In the genomic region with DNA sequence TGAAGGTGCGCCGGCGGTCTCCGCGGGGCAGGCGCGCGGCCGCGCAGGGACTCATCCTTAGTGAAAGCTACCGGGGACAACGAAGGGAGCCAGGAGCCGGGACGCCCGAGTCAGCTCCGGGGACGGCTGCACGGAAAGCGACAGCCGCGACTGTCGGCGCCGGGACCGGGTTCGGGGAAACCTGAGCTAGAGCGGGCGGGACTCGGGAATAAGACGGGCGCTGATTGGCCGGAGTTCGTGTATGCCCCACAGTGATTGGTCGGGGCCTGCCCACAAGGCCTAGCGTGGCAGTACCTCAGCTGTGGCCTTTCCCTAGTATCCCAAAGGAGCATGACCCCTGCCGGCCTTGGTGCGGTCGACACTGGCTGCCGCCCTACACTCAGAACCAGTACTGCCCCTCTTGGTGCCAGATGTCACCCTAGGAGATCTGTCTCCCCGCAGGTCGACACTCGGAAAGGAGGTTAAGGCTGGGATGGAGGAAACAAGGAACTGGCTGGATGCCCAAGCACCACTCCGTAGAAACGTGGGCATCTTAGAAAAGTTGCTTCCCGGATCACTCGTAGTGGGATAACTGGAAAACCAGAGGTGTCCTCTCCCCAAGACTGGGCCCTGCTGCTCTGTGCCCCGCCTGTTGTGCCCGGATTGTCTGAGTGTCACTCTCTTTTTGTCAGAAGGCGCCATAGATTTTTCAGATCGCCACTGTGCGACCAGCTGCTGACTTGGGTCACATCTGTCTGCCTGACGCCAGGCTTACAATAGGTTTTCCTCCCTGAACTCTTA, we compare ENCODE assay signal across 7 mouse cellular contexts. TPM values are rescaled to one million over a fixed set of nuclear protein-coding genes. Genes with fewer than 3 reads are reported as not detected.
DNase-seq lines count a peak whose midpoint lies in the region; ATAC-seq lines count a peak whose summit lies in the region.

A gene (minus strand): TSS at position 193 of the 780 bp plus-strand sequence.

- peak within 1 kb of the TSS; percentile 98 for H3K4me3 ChIP-seq in embryonic facial prominence, embryonic 10.5 days
- H3K4me3 ChIP-seq in limb, embryonic 10.5 days: peak within 1 kb of the TSS; percentile 92
- H3K4me3 ChIP-seq in midbrain, embryonic 13.5 days (replicated peaks): peak within 1 kb of the TSS; percentile 81

- DNase-seq in adrenal gland, postnatal 10 days: peak; percentile 99
- DNase-seq in embryonic facial prominence, embryonic 10.5 days (ENCODE audit: low spot score): peak; percentile 97
- DNase-seq in kidney, adult 11 months: peak; percentile 98
- peak; percentile 99 for DNase-seq in limb, embryonic 10.5 days (ENCODE audit: low spot score)
- peak; percentile 93 for DNase-seq in spleen, adult 12 weeks (ENCODE audit: low spot score)

- peak within 1 kb of the TSS; percentile 97 for H3K9ac ChIP-seq in midbrain, embryonic 13.5 days (replicated peaks)

- WGBS in embryonic facial prominence, embryonic 10.5 days: 1% methylated on average over 52 of the region's 52 CpGs
- WGBS in limb, embryonic 10.5 days: 1% methylated on average over 52 of the region's 52 CpGs
- under 1% methylated on average over 52 of the region's 52 CpGs for WGBS in midbrain, embryonic 13.5 days

- H3K4me1 ChIP-seq in embryonic facial prominence, embryonic 10.5 days: peaks cover 15% of the 10 kb centered on the region
- peaks cover 14% of the 10 kb centered on the region for H3K4me1 ChIP-seq in limb, embryonic 10.5 days
- peaks cover 26% of the 10 kb centered on the region for H3K4me1 ChIP-seq in midbrain, embryonic 13.5 days (replicated peaks)

- peak within 1 kb of the TSS; percentile 100 for H3K27ac ChIP-seq in embryonic facial prominence, embryonic 10.5 days (replicated peaks)
- peak within 1 kb of the TSS; percentile 99 for H3K27ac ChIP-seq in limb, embryonic 10.5 days
- H3K27ac ChIP-seq in midbrain, embryonic 13.5 days: peak within 1 kb of the TSS; percentile 98

- H3K27me3 ChIP-seq in embryonic facial prominence, embryonic 10.5 days (replicated peaks; ENCODE audit: low read depth, poor library complexity, severe bottlenecking): no peaks in the 10 kb centered on the region
- no peaks in the 10 kb centered on the region for H3K27me3 ChIP-seq in limb, embryonic 10.5 days (ENCODE audit: low read depth, poor library complexity, severe bottlenecking)
- H3K27me3 ChIP-seq in midbrain, embryonic 13.5 days: no peaks in the 10 kb centered on the region

- peak within 1 kb of the TSS; percentile 67 for H3K4me2 ChIP-seq in midbrain, embryonic 13.5 days (replicated peaks)

- H3K36me3 ChIP-seq in embryonic facial prominence, embryonic 10.5 days (replicated peaks): peaks cover 7% of the 10 kb centered on the region; the same call in 1 of the 2 replicates
- peaks cover 6% of the 10 kb centered on the region for H3K36me3 ChIP-seq in limb, embryonic 10.5 days
- no peaks in the 10 kb centered on the region for H3K36me3 ChIP-seq in midbrain, embryonic 13.5 days

- ATAC-seq in granulocyte monocyte progenitor cell, adult 5-6 weeks (replicated peaks; ENCODE audit: poor library complexity, severe bottlenecking): peak; percentile 89
- peak; percentile 99 for ATAC-seq in midbrain, embryonic 13.5 days

- H3K9me3 ChIP-seq in embryonic facial prominence, embryonic 10.5 days: no peaks in the 10 kb centered on the region
- H3K9me3 ChIP-seq in limb, embryonic 10.5 days (replicated peaks): no peaks in the 10 kb centered on the region
- H3K9me3 ChIP-seq in midbrain, embryonic 13.5 days: no peaks in the 10 kb centered on the region

RNA-seq across cellular contexts. Expression of the gene that starts here (rescaled TPM):
- total RNA-seq in adrenal gland, postnatal 10 days (2021): 10 to 100 TPM; 32.7 to 42.9 TPM
- polyA plus RNA-seq in embryonic facial prominence, embryonic 10.5 days (2016; fragmentation: Nextera tagmentation; extraction: Ambion mirVana): 35.9 and 36.1 TPM in 2 replicates
- 40.2 and 42.8 TPM in 2 replicates for total RNA-seq in granulocyte monocyte progenitor cell, adult 5-6 weeks (2014; fragmentation: Nextera tagmentation)
- total RNA-seq in granulocyte monocyte progenitor cell, adult 5-6 weeks (2017): 73.8 and 87.7 TPM in 2 replicates
- 29.8 and 36.9 TPM in 2 replicates for polyA plus RNA-seq in limb, embryonic 10.5 days (2016; fragmentation: Nextera tagmentation; extraction: Ambion mirVana)
- polyA plus RNA-seq in midbrain, embryonic 13.5 days (2015; fragmentation: Nextera tagmentation; extraction: Ambion mirVana): 34.5 and 36.3 TPM in 2 replicates

Comparison
In these comparisons a context has a peak if more than half of its experiments do, and no peak if none do; other contexts are left out.
1. Peak in every context shown above with its lines: DNase-seq, ATAC-seq, H3K4me3 ChIP-seq and H3K27ac ChIP-seq.